Mouse (Mus musculus) lung, adult 10 weeks (tissue): ENCODE measurements around the gene Mrpl50. TPM values are rescaled to one million over a fixed set of nuclear protein-coding genes. Genes with fewer than 3 reads are reported as not detected.

Experiments
- polyA plus RNA-seq: library from polyadenylated mRNA; stranded (reverse); fragments of 350-450 nt; fragmentation: Illumina TruSeq; extraction: RNeasy Lipid Tissue Mini Kit (QIAGEN cat#74804); gene quantifications from one replicate; pipeline ENCODE4 v1.2.3, GENCODE M21; 2014; ENCODE audit warnings: low read depth, low replicate concordance; ENCODE audit not compliant: insufficient read depth

The Mrpl50 gene
- polyA plus RNA-seq: 21.9 TPM

GRCm38 (mm10) chr4:49520572-49521340 is at the start of gene Mrpl50, which contains the start of gene Zfp189:
Mrpl50 (minus strand) TSS chr4:49521093.
Zfp189 (plus strand) TSS chr4:49521176.

GRCm38 (mm10) chr4:49549383-49549782 is 28.5 kb upstream of the Mrpl50 start, which contains the start of gene Aldob:
Aldob (minus strand) TSS chr4:49549546.

GRCm38 (mm10) chr4:49506386-49506785 is 14.5 kb downstream of the Mrpl50 start, which contains the start of gene Baat:
Baat (minus strand) TSS chr4:49506557.

GRCm38 (mm10) chr4:49473435-49474100 is 47.3 kb downstream of the Mrpl50 start, which contains the start of gene Acnat1:
Acnat1 (minus strand) TSS chr4:49473912.

Other genes with a start within 250 kb of the Mrpl50 start
- not detected for gene Acnat2, start 112.9 kb downstream of the Mrpl50 start, polyA plus RNA-seq
- gene Acnat1, start 47.2 kb downstream of the Mrpl50 start, polyA plus RNA-seq: 0.48 TPM
- not detected for gene Baat, start 14.5 kb downstream of the Mrpl50 start, polyA plus RNA-seq
- 2.0 TPM for gene Zfp189, start 83 bp upstream of the Mrpl50 start, polyA plus RNA-seq
- not detected for gene Aldob, start 28.5 kb upstream of the Mrpl50 start, polyA plus RNA-seq
- gene Tmem246, start 76.8 kb upstream of the Mrpl50 start, polyA plus RNA-seq: 13.2 TPM
- gene Rnf20, start 110.9 kb upstream of the Mrpl50 start, polyA plus RNA-seq: 17.8 TPM
- not detected for gene Ppp3r2, start 160.9 kb upstream of the Mrpl50 start, polyA plus RNA-seq